Mouse (Mus musculus) urinary bladder, postnatal 25 days (tissue): ENCODE results near the gene Ankrd28.

Source experiments
- DNase-seq: peaks from one replicate; pipeline ENCODE4 v3.0.0; 2022; ENCODE audit warnings: low spot score

Gene Ankrd28

GRCm38 (mm10) chr14:31665566-31665940 is 164.9 kb downstream of the Ankrd28 start:
- no peak for DNase-seq

- DNase-seq = no peak
Observed at GRCm38 (mm10) chr14:31664903-31665565, 165.4 kb downstream of the Ankrd28 start.

DNA sequence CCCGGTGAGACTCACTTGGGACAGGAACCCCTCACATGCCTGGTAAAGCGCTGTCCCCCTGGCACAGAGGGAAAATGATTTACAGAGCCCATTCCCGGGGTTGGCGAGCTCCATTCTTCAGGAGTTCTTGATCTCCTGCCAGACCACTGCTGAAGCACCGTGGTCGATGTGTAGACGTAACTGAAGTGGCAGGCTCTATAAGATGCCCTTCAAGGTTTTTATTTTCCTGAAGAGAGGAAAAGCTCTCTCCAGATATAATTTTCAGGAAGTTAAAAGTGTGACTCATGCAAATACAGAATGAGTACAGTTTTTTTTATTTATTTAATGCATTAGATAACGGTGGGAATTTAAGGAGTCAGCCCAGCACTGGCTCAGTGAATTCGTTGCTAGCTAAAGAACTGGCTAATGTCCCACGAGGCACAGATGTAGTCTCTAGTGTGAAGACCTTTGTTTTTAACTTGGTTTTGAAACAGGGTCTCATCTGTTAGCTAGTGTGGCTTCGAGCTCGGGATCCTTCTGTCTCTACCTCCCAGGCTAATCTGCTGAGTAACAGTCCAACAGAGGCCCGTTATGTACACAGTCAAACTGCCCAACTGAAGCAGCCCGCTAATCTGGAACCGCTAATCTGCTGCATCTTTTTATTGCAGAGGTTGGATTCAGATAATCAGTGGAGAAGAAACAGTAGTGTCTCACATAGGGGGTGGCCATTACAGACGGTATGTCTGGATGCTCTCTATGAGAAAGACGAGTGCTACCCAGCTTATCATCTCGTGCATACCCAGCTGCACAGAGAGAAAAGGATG is 166.2 kb downstream of the Ankrd28 start:
- DNase-seq = no peak

DNA sequence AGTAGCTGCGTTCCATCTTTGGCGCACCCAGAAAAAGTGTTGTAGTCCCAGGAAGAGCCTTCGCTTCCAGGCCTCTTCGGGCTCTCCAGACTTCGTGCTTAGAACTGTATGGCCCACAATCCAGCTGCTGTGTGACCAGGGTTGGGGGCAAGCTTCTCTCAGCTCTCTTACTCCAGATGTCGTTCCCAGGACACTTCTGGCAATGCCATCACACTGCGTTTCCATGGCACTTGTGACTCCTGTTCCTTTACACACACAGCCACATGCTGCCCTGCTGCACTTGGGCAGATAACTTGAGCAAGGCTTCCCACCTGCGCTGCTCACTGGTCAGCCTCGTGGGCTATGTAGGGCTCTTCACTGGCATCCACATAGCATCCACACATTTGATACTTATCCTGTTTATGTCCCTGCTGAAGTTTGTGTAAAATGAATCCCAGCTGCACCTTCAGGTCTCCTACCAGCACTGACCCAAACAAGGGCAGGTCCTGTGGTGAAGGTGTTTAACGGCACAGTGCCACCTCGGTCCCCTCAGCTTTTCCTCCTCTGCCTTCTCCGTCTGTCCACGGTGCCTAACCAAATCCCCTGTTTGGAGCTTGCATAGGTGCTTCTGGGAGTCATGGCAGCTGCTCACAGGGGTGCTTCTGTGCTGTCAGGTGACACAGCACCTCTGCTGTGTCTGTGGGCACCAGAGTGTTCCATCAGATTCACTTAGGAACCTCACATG is 166.9 kb downstream of the Ankrd28 start:
- no peak for DNase-seq

DNA sequence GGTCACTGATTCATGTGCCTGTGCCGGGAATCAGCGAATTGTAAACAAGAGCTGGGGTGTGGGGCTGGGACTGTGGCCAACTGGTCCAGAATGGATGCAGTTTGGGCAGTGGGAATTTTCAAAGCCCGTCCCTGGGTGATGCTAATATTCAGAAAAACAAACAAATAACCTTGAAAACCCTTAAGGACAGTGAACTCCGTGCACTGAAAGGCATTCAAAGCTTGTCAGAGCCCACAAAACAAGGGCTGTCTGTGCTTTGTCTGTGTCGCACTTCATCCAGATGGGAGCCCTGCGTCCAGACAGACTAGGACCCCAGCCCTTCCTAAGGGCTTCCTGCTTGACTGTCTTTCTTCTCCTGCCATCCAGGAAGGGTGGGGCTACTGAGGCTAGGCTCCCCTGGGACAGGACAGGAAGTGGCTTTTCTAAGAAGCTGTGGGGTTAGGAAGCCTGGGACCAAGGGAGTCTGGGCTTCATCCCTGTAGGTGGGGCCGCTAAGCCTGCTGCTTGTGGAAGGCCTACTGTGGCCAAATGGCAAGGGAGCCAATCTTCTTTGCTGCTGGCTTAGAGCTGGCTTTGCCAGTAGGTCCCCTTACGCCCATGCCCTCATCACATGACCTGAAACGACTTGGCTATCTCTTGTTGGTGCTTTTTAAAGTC is 167.8 kb downstream of the Ankrd28 start:
- no peak for DNase-seq

DNA sequence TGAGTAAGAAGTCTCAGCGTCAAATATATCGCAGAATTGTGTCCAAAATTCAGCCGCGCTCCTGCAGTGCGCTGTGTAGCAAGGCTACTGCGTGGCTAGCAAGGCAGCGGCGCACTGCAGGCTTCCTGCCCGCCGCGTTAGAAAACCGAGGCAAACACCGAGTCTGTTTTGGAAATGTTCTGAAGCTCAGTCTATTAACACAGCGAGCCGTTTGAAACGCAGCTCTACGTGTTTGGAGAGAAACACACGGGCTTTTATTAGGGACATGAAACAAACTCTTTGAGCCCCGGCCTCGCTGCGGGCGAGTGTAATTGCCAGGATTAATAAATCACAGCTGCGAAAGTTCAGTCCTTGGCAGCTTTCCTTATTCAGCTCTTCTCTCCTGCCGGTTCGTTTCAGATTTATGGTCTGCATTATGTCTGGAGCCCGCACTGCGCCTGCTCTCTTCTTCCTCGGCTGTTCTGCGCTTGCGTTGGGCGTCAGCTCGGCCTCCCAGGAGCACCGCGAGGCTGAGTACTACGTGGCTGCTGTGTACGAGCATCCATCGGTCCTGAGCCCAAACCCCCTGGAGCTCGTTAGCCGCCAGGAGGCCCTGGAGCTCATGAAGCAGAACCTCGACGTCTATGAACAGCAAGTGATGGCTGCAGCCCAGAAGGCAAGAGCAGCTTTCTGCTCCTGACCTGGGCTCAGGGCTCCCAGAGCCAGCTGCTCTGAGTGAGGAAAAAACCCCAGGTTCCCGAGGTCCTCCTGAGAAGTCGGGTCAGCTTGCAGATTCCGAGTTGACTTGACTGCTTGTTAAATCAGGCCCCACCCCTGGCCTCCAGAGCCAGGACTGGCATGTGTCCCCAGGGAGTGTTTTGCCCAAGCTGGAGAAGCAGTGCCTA is 168.5 kb downstream of the Ankrd28 start:
- peak; percentile 75 for DNase-seq

GRCm38 (mm10) chr14:31660312-31661093 is 169.9 kb downstream of the Ankrd28 start:
- no peak for DNase-seq

DNA sequence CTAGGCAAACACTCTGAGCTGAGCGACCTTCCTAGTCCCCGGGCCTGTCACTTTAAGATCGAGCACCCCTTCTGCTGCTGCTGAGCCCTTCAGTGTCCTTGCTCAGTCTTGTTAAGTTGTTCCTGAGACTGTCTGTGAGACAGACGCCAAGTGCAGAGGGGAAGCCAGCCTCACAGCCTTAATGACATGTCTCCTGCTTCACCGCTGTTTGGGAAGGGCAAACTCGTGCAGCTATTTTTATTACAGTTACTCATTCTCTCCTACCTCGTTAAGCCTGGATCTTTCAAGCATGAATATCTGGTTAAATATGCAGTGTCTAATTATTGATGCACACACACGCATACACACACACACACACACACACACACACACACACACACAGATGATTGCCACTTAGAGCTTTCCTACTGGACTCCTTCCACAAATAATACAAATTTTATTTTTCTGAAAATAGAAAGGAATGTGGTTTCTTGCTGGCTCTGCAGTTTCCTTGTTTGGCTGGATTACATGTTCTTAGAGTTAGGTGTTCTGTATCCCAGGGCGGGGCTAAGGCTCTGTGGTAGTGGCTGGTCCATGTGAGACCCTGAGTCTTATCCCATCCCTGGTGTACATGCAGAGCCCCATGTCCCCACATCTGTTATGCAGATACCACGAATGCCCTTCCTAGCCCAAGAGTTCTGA is 170.8 kb downstream of the Ankrd28 start:
- DNase-seq = no peak

GRCm38 (mm10) chr14:31658126-31658680 is 172.2 kb downstream of the Ankrd28 start:
- no peak for DNase-seq

GRCm38 (mm10) chr14:31656857-31657645 is 173.4 kb downstream of the Ankrd28 start:
- DNase-seq = peak; percentile 61

DNA sequence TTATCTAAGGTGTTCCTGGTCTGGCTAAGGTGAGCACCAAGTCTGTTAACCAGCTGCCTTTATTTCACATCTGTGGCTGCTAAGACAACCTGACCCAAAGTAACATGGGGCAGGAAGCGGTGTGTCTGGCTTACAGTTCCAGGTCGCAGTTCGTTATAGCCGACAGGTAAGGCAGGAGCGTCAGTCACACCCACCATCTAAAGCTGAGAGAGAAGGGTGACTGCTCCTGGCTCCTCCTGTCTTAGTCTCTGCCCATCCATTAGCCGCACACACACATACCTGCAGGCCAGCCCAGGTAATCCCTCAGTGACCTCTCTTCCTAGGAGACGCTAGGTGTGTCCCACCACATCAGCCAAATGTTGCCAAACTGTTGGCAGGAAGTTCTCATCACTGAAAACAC is 174.1 kb downstream of the Ankrd28 start:
- no peak for DNase-seq

GRCm38 (mm10) chr14:31655406-31655805 is 175.0 kb downstream of the Ankrd28 start:
- no peak for DNase-seq

GRCm38 (mm10) chr14:31654816-31655215 is 175.6 kb downstream of the Ankrd28 start:
- DNase-seq = no peak

GRCm38 (mm10) chr14:31653101-31653875 is 177.2 kb downstream of the Ankrd28 start:
- DNase-seq = no peak

DNA sequence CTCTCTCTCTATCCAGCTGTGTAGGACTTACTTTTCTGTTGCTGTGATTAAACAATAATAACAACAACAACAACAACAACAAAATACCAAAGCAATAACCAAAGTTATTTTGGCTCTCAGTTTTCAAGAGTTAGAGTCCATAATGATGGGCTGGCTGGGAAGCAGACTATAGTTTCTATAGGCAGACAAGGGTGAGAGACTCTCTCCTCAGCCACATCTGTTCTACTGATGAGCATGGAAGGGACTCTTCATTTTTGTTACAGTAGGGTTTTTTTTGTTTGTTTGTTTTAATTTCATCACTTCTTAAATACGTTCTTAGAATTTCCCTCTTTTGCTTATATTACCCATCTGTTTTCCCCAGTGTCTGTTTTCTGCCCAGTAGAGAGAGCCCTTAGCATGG is 177.8 kb downstream of the Ankrd28 start:
- DNase-seq = no peak

DNA sequence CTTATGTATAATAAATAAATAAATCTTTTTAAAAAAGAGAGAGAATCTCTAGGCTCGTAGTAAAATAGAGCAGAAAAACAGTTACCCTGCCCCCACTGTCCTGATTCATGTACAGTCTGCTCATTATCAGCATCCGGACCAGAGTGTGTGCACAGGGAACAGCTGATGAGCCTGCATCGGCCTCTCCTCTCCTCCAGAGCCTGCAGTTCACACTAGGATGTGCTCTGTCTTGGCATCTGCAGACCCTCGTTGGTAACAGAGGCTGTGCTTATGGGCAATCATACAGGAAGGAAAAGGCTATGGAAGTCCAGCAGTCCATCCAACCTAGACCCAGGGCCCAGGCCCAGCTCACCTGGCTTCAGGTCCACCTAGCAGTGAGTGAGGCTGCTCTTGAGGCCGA is 178.3 kb downstream of the Ankrd28 start:
- DNase-seq = no peak

GRCm38 (mm10) chr14:31651206-31651605 is 179.2 kb downstream of the Ankrd28 start:
- no peak for DNase-seq

- no peak for DNase-seq
Observed at GRCm38 (mm10) chr14:31650347-31650746, 180.1 kb downstream of the Ankrd28 start.
